18 mouse cellular contexts compared by ENCODE assay signal in the genomic region with DNA sequence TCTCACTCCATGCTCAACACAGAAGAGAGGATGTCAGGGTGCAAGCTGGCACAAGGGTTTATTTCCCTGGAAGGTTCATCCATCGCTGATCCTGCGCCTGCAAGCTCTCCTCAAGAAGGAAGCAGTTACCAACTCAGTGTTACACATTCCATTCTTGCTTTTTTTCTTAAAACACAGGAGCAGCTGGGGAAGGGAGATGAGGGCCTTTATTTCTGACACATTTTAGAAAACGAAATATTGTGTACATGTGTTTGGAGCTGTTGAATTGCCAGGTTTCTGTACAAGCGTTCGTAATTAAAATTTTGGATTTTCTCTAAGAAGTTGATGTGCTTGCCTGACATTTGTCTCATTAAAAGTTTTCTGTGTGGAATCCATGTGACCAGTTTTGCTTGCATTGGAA.
DNase-seq lines count a peak whose midpoint lies in the region; ATAC-seq lines count a peak whose summit lies in the region.
"Had no signal": no experiment of that assay in that cellular context is flagged by ENCODE, and none has a peak within 500 bp of the region (broad histone marks: within the 10 kb centered on the region; RNA-seq: fewer than 3 reads in every experiment).

No protein-coding gene starts in this region.

- H3K4me3 ChIP-seq in forebrain, embryonic 15.5 days: no peak overlapping the region
- H3K4me3 ChIP-seq in forebrain, embryonic 14.5 days (ENCODE audit: low read depth, low read length): no peak overlapping the region
- H3K4me3 ChIP-seq in heart, embryonic 15.5 days: no peak overlapping the region
- no peak overlapping the region for H3K4me3 ChIP-seq in limb, embryonic 13.5 days
- no peak overlapping the region for H3K4me3 ChIP-seq in limb, embryonic 10.5 days
- H3K4me3 ChIP-seq in embryonic facial prominence, embryonic 14.5 days (ENCODE audit: low read depth, low read length): no peak overlapping the region
- H3K4me3 ChIP-seq: liver, embryonic 13.5 days had no signal

- 0 out of 2 replicates have a peak, but pooled peaks have one; percentile 19 for ATAC-seq in forebrain, embryonic 15.5 days (replicated peaks)
- ATAC-seq in forebrain, embryonic 14.5 days: no peak
- no peak for ATAC-seq in heart, embryonic 15.5 days (replicated peaks; ENCODE audit: insufficient number of reproducible peaks, insufficient read depth, low FRiP score, low read depth)
- no peak for ATAC-seq in limb, embryonic 13.5 days (ENCODE audit: low FRiP score, low read depth)
- no peak for ATAC-seq in embryonic facial prominence, embryonic 14.5 days (ENCODE audit: low read depth)

- H3K36me3 ChIP-seq in forebrain, embryonic 15.5 days: peaks cover 23% of the 10 kb centered on the region
- H3K36me3 ChIP-seq in forebrain, embryonic 14.5 days (ENCODE audit: control insufficient read depth, insufficient read depth, low read length): peaks cover 40% of the 10 kb centered on the region
- H3K36me3 ChIP-seq in heart, embryonic 15.5 days: peaks cover 21% of the 10 kb centered on the region; the same call in 1 of the 2 replicates
- H3K36me3 ChIP-seq in limb, embryonic 13.5 days: peaks cover 50% of the 10 kb centered on the region
- H3K36me3 ChIP-seq in limb, embryonic 10.5 days: peaks cover 48% of the 10 kb centered on the region
- H3K36me3 ChIP-seq in embryonic facial prominence, embryonic 14.5 days (ENCODE audit: control insufficient read depth, insufficient read depth, low read length): peaks cover 32% of the 10 kb centered on the region

- no peaks in the 10 kb centered on the region for H3K27me3 ChIP-seq in forebrain, embryonic 15.5 days
- no peaks in the 10 kb centered on the region for H3K27me3 ChIP-seq in forebrain, embryonic 14.5 days (replicated peaks; ENCODE audit: control insufficient read depth, insufficient read depth, low read length)
- no peaks in the 10 kb centered on the region for H3K27me3 ChIP-seq in heart, embryonic 15.5 days
- H3K27me3 ChIP-seq in limb, embryonic 13.5 days: no peaks in the 10 kb centered on the region
- no peaks in the 10 kb centered on the region for H3K27me3 ChIP-seq in limb, embryonic 10.5 days (ENCODE audit: low read depth, poor library complexity, severe bottlenecking)
- H3K27me3 ChIP-seq in embryonic facial prominence, embryonic 14.5 days (replicated peaks; ENCODE audit: control insufficient read depth, insufficient read depth, low read length): no peaks in the 10 kb centered on the region
- H3K27me3 ChIP-seq: liver, embryonic 13.5 days had no signal

- H3K9ac ChIP-seq in forebrain, embryonic 15.5 days (replicated peaks): no peak overlapping the region
- no peak overlapping the region for H3K9ac ChIP-seq in forebrain, embryonic 14.5 days (ENCODE audit: low read length)
- H3K9ac ChIP-seq in heart, embryonic 15.5 days: no peak overlapping the region
- no peak overlapping the region for H3K9ac ChIP-seq in limb, embryonic 13.5 days
- H3K9ac ChIP-seq in embryonic facial prominence, embryonic 14.5 days (ENCODE audit: low read depth, low read length): no peak overlapping the region
- H3K9ac ChIP-seq: liver, embryonic 13.5 days had no signal

- 80% methylated on average over 5 of the region's 5 CpGs for WGBS in forebrain, embryonic 15.5 days
- 93% methylated on average over 5 of the region's 5 CpGs for WGBS in forebrain, embryonic 14.5 days
- 81% methylated on average over 5 of the region's 5 CpGs for WGBS in heart, embryonic 15.5 days
- 79% methylated on average over 5 of the region's 5 CpGs for WGBS in limb, embryonic 13.5 days
- 89% methylated on average over 5 of the region's 5 CpGs for WGBS in limb, embryonic 10.5 days
- WGBS in embryonic facial prominence, embryonic 14.5 days: 64% methylated on average over 5 of the region's 5 CpGs

- peak overlapping the region; percentile 64 for H3K27ac ChIP-seq in forebrain, embryonic 15.5 days (replicated peaks)
- no peak overlapping the region for H3K27ac ChIP-seq in forebrain, embryonic 14.5 days (ENCODE audit: low read depth, low read length)
- peak overlapping the region; percentile 89 for H3K27ac ChIP-seq in heart, embryonic 15.5 days
- H3K27ac ChIP-seq in limb, embryonic 13.5 days: 0 out of 2 replicates have a peak overlapping the region, but pooled peaks have one; percentile 6
- no peak overlapping the region for H3K27ac ChIP-seq in limb, embryonic 10.5 days
- H3K27ac ChIP-seq in embryonic facial prominence, embryonic 14.5 days (replicated peaks; ENCODE audit: low read depth, low read length): 0 out of 2 replicates have a peak overlapping the region, but pooled peaks have one; percentile 11
- H3K27ac ChIP-seq: liver, embryonic 13.5 days had no signal

- intact Hi-C loops in heart, postnatal 25 days (cut with DNase I): no loop called here

- no peak for DNase-seq in forebrain, embryonic 14.5 days (ENCODE audit: low spot score)
- DNase-seq in heart, postnatal 25 days (ENCODE audit: low spot score): no peak
- no peak for DNase-seq in limb, embryonic 10.5 days (ENCODE audit: low spot score)
- DNase-seq in embryonic facial prominence, embryonic 14.5 days (ENCODE audit: low spot score): no peak
- no peak for DNase-seq in frontal cortex, postnatal 36 days (ENCODE audit: low spot score in 2 of 2)
- DNase-seq: adrenal gland, postnatal 14 days; embryo, embryonic 11 days; heart, postnatal 4 days; kidney, adult 18-20 months; kidney, postnatal 25 days; liver, embryonic 13.5 days; lung, postnatal 36 days; right cerebral cortex, adult 18-20 months; thymus, postnatal 36 days had no signal

- no peaks in the 10 kb centered on the region for H3K9me3 ChIP-seq in forebrain, embryonic 15.5 days
- no peaks in the 10 kb centered on the region for H3K9me3 ChIP-seq in forebrain, embryonic 14.5 days (replicated peaks; ENCODE audit: control insufficient read depth, low read length)
- no peaks in the 10 kb centered on the region for H3K9me3 ChIP-seq in heart, embryonic 15.5 days (replicated peaks)
- H3K9me3 ChIP-seq in limb, embryonic 13.5 days: no peaks in the 10 kb centered on the region
- H3K9me3 ChIP-seq in limb, embryonic 10.5 days (replicated peaks): no peaks in the 10 kb centered on the region
- no peaks in the 10 kb centered on the region for H3K9me3 ChIP-seq in embryonic facial prominence, embryonic 14.5 days (ENCODE audit: control insufficient read depth, low read length)
- H3K9me3 ChIP-seq: liver, embryonic 13.5 days had no signal

- no peak overlapping the region for H3K4me2 ChIP-seq in forebrain, embryonic 15.5 days (replicated peaks)
- H3K4me2 ChIP-seq in forebrain, embryonic 14.5 days (ENCODE audit: low read length): no peak overlapping the region
- H3K4me2 ChIP-seq in heart, embryonic 15.5 days: no peak overlapping the region
- H3K4me2 ChIP-seq in limb, embryonic 13.5 days (replicated peaks): no peak overlapping the region
- no peak overlapping the region for H3K4me2 ChIP-seq in embryonic facial prominence, embryonic 14.5 days (ENCODE audit: low read depth, low read length)
- H3K4me2 ChIP-seq: liver, embryonic 13.5 days; midbrain, embryonic 11.5 days had no signal

- peaks cover 31% of the 10 kb centered on the region for H3K4me1 ChIP-seq in forebrain, embryonic 15.5 days
- H3K4me1 ChIP-seq in forebrain, embryonic 14.5 days (ENCODE audit: control insufficient read depth, insufficient read depth, low read length): peaks cover 5% of the 10 kb centered on the region; the same call in 1 of the 2 replicates
- peaks cover 59% of the 10 kb centered on the region for H3K4me1 ChIP-seq in heart, embryonic 15.5 days (replicated peaks)
- peaks cover 39% of the 10 kb centered on the region for H3K4me1 ChIP-seq in limb, embryonic 13.5 days
- peaks cover 16% of the 10 kb centered on the region; the same call in 1 of the 2 replicates for H3K4me1 ChIP-seq in limb, embryonic 10.5 days
- peaks cover 31% of the 10 kb centered on the region for H3K4me1 ChIP-seq in embryonic facial prominence, embryonic 14.5 days (ENCODE audit: control insufficient read depth, insufficient read depth, low read length)

Comparison
In these comparisons a context has a peak if more than half of its experiments do, and no peak if none do; other contexts are left out.
1. H3K27ac ChIP-seq: peak in forebrain, embryonic 15.5 days (single experiment), heart, embryonic 15.5 days (single experiment), limb, embryonic 13.5 days (single experiment) and embryonic facial prominence, embryonic 14.5 days (single experiment); none in forebrain, embryonic 14.5 days (single experiment) and limb, embryonic 10.5 days (single experiment).